Mouse (Mus musculus) testis, postnatal 14 days (tissue): Measurements from ENCODE around the gene Mrpl49.

Source experiments
- DNase-seq: peaks from one replicate; pipeline ENCODE4 v3.0.0; 2021; ENCODE audit warnings: low spot score

The Mrpl49 gene

DNA sequence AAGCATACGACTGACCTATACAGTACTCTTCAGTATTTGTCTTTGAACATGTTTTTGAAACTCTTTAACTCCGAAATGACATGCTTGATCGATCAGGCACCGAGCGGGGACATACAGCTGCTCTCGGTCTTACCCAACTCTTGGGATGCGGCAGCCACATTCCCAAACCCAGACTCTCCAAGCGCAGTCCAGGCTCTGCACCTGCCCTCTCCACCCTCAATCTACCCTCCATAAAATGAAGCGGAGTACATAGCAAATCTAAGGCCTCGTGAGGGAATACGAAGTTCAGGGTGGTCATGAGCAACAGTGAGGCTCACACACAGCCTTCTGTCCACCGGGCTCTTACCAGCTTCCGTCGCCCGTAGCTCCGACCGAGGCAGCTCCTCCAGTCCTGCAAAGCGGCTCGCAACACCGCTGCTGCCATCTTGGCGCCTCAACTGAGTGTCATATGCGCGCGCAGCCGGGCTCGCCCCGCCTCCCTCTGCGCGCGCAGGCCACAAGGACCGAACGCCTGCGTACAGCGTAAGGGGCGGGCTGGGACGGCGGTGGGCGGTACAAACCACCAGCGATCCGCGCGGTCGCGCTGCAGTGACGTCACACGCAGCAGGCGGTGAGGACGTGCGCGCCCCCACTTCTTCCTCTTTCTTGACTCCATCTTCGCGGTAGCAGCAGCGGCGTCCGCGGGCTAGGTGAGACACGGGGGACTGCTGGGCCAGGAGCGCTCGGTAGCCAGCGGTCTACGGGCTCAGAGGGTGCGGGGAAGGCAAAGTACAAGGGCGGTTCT, at the start of gene Mrpl49, which contains the start of gene Fau:
Mrpl49 (minus strand) TSS at position 473 of the 784 bp plus-strand sequence.
Fau (plus strand) TSS at position 532 of the 784 bp plus-strand sequence.
- DNase-seq, result peak; percentile 99

DNA sequence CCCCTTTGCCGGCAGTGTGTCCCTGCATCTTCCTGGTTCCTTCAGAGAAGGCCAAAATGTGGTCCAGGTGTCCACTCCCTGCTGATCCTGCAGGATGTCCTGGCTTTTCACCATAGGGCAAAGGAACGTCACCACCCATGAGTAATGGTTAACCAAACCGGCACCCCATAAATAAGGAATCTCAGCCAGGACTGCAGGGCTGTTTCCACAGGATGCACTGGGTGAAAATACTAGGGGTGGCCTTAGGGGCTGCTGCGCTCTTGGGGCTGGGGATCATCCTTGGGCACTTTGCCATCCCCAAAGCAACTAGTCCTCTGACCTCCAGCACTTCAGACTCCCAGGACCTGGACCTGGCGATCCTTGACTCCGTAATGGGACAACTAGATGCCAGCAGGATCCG, 48.0 kb upstream of the Mrpl49 start, which contains the start of gene Naaladl1:
Naaladl1 (plus strand) TSS at position 197 of the 400 bp plus-strand sequence.
- DNase-seq, result no peak

DNA sequence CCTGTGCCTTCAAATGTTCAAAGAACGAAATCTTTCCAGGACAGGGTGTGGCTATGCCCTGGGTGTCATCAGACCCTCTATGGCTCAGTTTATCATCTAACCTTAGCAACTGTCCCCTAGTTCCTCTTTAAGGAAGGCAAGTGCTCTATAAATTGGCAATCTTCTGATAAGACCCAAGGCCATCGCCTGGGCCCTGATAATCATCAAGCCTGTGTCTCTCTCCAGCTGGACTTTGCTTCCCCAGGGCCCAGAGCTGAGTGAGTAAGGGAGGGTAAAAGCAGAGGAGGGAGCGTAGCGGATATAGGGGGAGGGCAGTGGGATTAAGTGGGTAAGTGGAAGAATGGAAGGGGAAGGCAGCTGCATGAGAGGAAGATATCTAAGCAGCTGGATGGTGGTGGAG, 46.9 kb upstream of the Mrpl49 start:
- DNase-seq, result no peak

DNA sequence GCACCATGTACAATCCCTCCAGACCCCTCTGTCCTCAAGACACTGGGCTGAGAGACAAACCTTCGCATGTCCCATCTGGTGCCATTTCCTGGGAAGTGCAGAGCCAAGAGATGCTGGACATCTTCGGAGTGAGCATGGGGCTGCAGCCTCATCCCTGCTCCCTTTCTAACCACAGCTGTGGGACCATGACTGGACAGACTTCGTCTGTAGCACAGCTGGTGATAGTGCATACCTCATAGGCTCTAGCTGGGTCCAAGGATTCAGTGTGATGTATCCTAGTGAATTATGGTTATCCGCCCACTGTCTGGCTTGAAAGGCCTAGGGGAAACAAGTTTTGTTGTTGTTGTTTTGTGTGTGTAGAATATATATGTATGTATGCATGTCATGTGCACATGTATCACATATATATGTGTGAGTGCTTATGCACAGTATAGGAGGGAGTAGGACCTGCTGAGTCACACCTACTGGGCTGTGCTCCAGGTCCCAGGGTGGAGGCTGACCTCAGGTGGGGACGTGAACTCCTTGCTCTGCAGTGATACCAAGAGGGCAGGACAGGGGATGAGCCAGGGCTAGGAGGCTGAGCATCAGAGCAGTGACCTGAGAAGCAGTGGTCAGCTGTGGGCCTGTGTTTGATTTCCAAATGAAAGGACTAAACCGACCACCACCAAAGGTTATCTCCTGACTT, 44.7 kb upstream of the Mrpl49 start:
- no peak for DNase-seq

DNA sequence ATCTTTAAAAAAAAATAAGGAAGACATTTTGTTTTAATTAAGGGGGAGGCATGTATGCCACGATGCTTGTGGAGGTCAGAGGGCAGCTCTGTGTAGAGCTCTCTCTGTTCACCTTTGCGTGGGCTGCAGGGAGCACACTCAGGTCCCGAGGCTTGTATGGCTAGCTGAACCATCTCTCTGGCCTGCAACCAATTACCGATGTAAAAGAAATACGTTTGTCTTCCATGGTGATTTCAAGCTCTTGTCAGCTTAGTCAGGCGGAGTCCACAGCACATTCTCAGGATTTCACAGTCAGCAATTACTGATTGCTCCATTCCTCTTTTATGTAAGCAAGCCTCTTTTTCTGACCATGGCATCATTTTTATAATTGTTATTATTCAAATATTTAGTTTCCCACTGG, 43.6 kb upstream of the Mrpl49 start:
- no peak for DNase-seq

DNA sequence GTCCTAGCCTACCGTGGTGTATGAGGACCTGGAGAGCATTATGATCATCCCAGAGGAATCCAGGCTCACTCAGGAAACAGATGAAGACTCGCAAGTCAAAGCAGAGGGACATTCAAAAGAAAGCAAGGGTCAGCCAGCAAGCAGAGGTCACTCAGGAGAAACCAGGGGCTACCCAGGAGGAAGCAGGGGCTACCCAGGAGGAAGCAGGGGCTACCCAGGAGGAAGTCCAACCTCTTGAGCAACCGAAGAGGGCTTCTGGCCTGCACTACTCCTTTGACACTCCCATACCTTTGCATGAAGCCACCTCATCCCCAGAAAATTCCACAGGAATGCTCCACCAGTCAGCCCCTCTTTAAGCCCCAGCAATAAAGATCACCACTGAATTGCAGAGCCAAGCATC, 40.3 kb upstream of the Mrpl49 start:
- no peak for DNase-seq

DNA sequence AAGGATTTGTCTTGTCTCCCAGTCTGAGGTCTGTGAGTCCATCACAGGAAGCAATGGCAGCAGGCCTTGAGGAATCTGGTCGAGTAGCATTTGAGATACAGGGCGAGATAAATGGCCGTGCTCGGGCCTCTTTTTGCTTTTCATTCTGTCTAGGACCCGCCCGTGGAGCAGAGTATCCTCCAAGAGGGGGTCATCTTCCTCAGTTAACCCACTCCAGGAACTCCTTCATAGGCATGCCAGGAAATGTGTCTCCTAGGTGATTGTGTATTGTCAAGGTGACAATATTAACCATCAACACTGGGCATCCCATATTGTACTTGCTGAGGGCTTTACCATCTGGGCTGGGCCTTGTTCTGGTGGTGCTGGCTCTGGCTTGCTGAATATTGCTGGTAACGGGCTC, 36.5 kb upstream of the Mrpl49 start, which contains the start of gene AC131692.1:
AC131692.1 (plus strand) TSS at position 301 of the 400 bp plus-strand sequence.
- DNase-seq, result no peak

DNA sequence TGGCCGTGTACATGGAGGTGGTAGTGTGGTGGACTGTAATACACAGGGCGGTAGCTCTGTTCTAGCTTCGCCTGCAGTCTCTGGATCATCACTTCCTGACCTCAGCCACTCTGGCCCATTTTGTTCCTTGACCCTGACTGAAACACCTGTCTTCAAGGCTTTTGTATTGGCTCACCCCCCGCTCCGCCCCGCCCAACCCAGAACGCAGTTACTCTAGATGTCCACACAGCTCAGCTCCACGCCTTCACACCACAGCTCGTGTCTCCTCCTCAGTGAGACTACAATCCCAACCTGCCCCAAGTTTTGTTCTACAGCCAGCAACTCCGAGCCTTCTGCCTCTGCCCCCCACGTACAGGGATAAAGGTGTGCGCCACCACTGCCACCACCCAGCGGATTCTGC, 31.3 kb upstream of the Mrpl49 start:
- no peak for DNase-seq

DNA sequence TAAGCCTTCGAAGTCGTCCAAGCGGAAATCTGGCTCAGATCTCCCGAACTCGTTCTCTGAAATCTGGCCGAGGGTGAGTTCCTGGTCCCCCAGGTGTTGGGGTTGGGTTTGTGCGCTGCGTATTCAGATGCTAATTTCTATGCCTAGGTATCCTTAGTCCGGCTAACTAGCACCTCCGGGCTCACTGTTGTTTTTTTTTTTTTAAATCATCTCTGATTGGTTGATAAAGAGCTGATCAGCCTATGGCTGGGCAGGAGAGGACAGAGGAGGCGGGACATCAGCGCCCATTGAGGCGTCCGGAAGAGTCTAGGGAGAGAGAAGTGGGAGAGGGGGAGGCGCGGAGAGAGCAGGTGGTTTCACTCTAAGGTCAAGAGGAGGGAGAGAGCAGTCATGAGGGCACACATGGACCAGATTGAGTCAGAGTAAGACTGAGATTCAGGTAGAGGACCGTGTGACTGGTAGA, 27.9 kb upstream of the Mrpl49 start:
- DNase-seq, result peak; percentile 75

DNA sequence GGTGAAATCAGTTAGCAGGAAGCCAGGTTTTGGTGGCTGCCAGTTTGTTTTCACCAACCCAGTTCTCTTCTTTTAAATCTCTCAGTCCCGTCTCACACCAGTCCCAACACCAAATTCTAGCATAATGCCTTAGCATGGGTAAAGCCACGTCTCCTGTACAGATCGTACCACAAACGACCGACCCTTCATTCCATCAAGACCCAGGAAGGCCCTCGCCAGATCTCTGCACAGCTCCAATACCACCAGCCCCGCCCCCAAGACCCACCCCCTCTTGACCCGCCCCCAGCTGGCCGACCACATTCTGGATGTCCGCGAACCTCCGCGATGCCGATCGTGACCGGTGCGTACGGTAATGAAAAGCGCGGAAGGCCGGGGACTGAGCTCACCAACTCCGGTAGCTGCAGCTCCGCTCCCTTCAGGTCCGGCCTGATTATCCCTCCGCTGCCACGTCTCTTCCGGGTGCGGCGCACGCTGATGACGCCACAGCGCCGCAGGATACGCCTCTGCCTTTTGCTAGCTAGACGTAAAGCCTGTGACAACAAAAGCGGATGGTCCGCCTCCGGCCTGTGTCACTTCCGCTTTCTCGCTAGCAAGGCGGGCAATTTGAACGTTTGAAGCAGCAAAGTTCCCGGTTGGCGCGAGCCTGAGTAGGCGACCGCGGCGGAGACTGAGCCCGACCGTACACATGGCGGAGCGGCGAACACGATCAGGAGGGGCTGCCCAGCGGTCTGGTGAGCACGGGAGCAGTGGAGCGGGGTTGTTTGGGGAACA, 27.1 kb upstream of the Mrpl49 start, which contains the start of the genes Zfpl1 and Cdca5:
Zfpl1 (minus strand) TSS at position 479 of the 771 bp plus-strand sequence.
Cdca5 (plus strand) TSS at position 506 of the 771 bp plus-strand sequence.
- DNase-seq, result peak; percentile 97

DNA sequence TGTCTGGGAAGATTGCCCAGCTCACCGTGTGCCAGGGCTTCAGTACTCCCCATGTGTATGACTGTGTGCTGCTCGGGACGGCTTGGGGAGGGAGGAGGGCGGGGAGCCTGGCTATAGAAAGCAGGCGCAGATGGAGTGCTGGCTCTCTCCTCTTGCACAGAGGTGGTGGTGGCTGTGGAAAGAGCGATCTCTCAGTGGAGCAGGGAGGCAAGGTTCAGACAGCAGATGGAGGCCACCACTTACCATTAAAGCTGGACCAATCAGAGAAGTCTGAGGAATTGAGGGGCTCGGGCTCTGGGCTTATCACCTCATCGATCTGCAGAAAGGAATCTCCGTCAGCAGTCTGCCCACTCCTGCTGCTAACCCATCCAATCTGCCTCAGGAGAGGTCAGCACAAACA, 24.6 kb upstream of the Mrpl49 start, which contains the start of gene Gm28374:
Gm28374 (minus strand) TSS at position 101 of the 400 bp plus-strand sequence.
- no peak for DNase-seq

DNA sequence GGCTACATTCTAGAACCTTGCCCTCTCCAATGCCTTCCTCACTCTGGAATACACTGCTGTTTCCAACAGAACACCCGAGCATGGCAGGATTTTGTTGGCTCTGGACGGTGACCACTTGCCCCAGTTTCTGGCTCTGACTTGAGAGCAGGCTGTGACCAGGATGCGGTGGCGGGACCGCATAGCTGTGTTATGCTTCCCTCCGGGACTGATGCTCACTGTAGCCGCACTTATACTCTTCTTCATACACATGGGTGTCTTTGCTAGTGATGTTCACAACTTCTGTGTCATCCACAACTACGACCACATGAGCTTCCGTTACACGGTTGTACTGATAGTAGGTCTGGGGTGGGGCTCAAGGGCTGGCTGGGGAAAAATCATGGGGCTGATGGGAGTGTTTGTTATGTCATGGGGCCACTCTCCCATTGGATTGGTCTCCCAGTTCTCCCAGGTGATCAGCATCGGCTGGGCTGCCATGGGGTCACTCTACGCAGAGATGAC, 22.4 kb upstream of the Mrpl49 start, which contains the start of gene Tmem262:
Tmem262 (plus strand) TSS at position 51 of the 498 bp plus-strand sequence.
- DNase-seq, result no peak

DNA sequence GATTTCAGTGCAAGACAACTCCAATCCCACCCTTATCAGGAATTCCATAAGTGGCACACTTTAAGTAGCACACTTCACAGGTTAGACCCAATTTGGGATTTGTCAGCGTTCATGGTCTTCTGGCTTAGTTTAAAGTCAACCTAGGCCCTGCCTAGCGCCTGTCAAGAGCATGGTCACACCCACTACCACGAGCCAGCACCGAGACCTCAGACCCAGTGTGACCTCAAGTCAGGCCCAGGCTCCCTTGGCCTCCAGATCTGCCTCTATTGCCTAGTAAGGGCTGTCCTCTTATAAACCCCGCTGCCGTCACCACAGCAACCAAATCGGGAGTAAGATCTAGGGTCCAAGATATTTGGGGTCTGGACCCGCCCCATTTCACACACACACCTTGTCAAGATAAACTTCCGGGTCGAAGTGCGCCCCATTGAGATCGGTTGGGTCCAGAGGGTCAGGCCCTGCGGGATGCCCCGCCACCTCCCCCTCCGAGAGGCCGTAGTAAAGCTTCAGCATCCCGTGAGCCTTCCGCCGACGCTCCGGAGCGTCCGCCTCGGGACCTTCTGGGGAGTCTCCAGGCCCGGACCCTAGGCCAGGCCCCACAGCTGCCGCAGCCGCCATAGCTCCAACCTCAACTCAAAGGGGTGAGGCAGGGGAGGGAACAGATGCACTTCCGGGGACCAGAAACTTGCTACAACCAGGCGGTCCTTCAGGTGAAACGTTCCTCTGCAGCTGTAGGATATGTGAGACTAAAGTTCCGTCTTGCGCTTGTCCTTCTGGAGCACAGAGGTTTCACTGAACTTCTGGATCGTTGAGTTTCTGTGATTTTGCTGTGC, 19.2 kb upstream of the Mrpl49 start, which contains the start of gene Vps51:
Vps51 (minus strand) TSS at position 668 of the 830 bp plus-strand sequence.
- DNase-seq, result peak; percentile 90

DNA sequence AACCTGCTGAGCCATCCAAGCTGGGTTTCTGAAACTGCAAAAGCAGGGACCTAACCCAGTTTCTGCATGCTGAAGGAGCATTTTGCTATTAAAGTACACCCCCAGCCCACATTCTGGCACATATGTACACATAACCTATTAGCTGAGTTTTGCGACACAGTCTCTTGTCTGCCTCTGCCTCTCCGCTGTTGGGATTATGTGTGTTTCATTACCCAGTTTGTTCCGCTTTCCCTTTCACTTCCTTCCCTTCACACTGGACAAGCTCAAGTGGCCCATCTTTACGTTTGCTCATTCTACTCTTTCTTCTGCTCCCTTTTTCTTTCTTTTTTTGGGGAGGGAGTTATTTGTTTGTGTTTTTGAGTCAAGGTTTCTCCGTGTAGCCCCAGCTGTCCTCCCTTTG, 16.3 kb upstream of the Mrpl49 start:
- DNase-seq, result no peak

DNA sequence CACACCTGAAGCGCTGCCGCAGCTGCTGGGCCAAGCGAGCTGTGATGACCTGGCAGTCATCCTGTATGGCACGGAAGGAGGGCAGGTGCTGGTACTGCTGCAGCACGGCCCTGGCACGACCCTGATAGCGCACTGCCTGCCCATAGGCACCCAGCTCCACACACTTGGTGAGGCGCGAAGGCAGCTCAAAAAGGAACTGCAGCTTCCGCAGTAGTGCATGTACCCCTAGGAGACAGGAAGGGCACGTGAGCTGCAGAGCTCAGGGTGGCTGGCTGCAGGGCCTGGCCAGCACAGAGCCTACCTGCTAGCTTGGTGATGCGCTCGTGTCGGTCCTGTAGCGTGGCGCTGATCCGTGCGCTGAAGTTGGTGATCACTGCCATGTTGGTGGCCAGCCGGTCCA, 13.7 kb upstream of the Mrpl49 start:
- DNase-seq, result no peak

DNA sequence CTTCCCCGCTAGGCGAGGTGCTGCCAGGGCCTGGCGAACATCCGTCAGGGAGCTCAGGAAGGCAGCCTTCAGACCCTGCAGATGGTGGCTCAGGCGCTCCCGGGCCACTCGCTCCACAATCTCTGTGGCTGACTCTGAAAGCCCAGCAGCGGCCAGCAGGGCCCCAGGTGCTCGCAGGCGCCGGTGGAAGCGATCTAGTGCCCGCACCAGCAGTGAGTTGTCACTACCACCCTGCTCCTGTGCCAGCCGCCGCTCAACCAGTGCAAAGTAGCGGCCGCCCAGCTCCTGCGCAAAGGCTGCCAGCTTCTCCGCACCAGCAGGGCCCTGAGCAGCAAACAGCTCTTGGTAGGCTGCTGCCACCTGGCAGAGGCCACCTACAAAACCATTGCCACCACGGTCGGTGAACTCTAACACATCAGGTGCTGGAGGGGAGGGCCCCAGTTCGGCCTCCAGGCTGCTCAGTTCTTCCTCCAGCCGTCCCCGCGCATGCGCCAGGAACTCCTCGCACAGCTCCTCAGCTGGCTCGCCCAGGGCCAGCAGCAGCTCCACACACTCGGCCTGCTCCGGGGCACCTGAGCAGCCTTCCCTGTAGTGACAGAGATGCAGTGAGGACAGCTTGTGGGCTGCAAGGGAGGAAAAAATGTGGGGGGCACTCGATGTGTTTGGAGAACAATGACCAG, 13.1 kb upstream of the Mrpl49 start:
- DNase-seq, result no peak

DNA sequence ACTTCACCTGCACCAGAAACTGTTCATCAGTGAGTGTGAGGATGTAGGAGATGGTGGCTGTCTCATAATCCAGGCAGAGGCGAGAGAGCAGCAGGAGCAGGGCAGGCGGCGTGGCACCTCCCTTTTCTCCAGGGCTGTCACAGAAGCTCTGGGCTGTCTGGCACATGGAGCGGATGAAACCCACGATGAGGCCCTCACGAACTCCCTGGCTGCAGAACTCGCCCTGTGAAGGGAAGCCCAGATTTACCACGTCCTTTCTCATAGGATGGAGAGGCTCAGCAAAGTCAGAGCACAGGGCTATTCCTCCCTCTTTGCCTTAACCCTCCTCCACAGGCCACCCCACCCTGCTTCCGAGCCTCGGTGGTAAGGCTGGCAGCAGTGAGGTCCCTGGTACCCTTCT, 12.3 kb upstream of the Mrpl49 start:
- DNase-seq, result no peak

DNA sequence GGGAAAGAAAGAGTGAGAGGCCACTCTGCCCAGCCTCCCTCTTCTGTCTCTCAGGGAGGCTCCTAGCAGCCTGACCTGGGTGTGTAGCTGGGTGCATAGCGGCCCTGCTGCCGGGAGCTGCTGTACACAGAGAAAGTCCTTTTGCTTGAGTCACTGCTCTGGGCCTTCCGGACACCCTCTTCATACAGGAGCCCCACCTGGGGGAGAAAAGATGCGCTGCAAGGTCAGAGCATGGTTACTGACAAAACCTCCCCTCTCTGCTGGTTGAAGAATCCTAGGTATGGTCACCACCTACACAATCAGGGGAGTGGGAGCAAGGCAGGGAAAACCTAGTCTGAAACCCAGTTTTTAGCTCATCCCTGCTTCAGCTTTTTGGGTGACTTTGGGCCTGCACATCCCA, 11.4 kb upstream of the Mrpl49 start:
- DNase-seq, result no peak

DNA sequence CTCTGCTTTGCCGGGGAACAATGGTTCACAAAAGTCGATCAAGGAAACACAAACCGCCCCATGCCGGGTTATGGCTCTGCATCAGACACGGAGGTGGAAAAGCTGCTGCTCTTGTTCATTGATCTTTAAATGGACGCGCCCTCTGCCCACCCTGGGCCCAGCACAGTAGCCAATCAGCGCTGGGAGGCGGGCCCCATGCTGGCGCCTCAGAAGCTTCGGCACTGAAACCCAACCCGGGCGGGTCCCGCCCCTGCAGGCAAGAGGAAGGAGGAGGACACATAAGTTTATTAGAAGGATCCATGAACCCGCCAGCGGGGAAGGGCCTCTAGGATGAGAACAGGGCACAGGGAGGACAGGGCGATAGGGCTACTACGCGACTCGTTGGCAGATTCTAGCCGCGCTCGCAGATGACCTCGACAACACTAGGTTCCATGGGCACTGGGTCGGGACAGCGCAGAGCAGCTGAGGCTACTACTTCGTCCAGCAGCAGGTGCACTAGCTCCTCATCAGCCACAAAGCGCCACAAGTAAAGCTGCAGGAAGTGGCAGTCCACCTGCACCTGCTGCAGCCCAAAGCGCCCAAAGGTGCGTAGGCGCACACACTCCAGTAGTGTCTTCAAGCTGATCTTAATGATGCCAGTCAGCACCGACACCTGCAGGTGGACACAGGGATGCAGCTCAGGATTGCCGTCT, 10.3 kb upstream of the Mrpl49 start, which contains the start of gene Tm7sf2:
Tm7sf2 (minus strand) TSS at position 650 of the 692 bp plus-strand sequence.
- DNase-seq, result peak; percentile 86
